Mouse (Mus musculus) intestine, embryonic 16.5 days (tissue): ENCODE measurements at regions not wholly inside any gene's neighbourhood (a gene's known extent, or its start where the extent isn't known, plus 50 kb on each side); places are given as distances from the start of the nearest gene placed in this dataset.

ENCODE experiments used
- ATAC-seq: fragments of 200-750 bp; cut with Nextera tagmentation; 2 replicates; pipeline ENCODE4 v1.8.0; 2017; ENCODE audit warnings: moderate TSS enrichment, moderate library complexity
- H3K27ac ChIP-seq: fragments of 300-500 bp; sonication (generic); 2 replicates; pipeline ENCODE4 v1.5.1; 2014; ENCODE audit warnings: mild to moderate bottlenecking, low read length
- H3K27me3 ChIP-seq: fragments of 300-500 bp; sonication (generic); replicated peaks from 2 replicates; pipeline ENCODE4 v1.6.1; 2014; ENCODE audit warnings: low read length, control low read depth, mixed read lengths; ENCODE audit not compliant: control insufficient read depth, insufficient read depth
- H3K36me3 ChIP-seq: fragments of 300-500 bp; sonication (generic); 2 replicates; pipeline ENCODE4 v1.6.1; 2014; ENCODE audit warnings: low read length, control low read depth; ENCODE audit not compliant: control insufficient read depth, insufficient read depth
- H3K4me1 ChIP-seq: fragments of 300-500 bp; sonication (generic); 2 replicates; pipeline ENCODE4 v1.6.1; 2014; ENCODE audit warnings: low read length, control low read depth, mixed read lengths; ENCODE audit not compliant: control insufficient read depth, insufficient read depth
- H3K4me2 ChIP-seq: fragments of 300-500 bp; sonication (generic); 2 replicates; pipeline ENCODE4 v1.6.1; 2014; ENCODE audit warnings: low read depth, low read length, control low read depth
- H3K4me3 ChIP-seq: fragments of 300-500 bp; sonication (generic); 2 replicates; pipeline ENCODE4 v1.5.1; 2014; ENCODE audit warnings: mild to moderate bottlenecking, low read length
- H3K9ac ChIP-seq: fragments of 300-500 bp; sonication (generic); 2 replicates; pipeline ENCODE4 v1.6.1; 2014; ENCODE audit warnings: low read depth, low read length
- H3K9me3 ChIP-seq: fragments of 300-500 bp; sonication (generic); 2 replicates; pipeline ENCODE4 v1.6.1; 2016; ENCODE audit warnings: low read length, control low read depth; ENCODE audit not compliant: control insufficient read depth
- WGBS: fragments of 180-500 bp; shearing (Covaris S2); extraction: QIAGEN DNeasy Blood & Tissue Kit; methylation state at CpG from one replicate; pipeline ENCODE4 v1.1.7; 2014; 5-methylcytosine and 5-hydroxymethylcytosine counted together

GRCm38 (mm10) chr13:32481444-32482058, 143.0 kb upstream of the Gmds start:
- H3K4me2 ChIP-seq, result no peak overlapping the region
- WGBS, result 72% methylated on average over 8 of the region's 8 CpGs
- H3K9ac ChIP-seq, result no peak overlapping the region
- H3K27ac ChIP-seq, result no peak overlapping the region
- H3K9me3 ChIP-seq, result no peaks in the 10 kb centered on the region
- H3K4me1 ChIP-seq, result no peaks in the 10 kb centered on the region
- no peak overlapping the region for H3K4me3 ChIP-seq
- ATAC-seq, result no peak; the same call in 1 of the 2 replicates
- H3K27me3 ChIP-seq, result no peaks in the 10 kb centered on the region
- no peaks in the 10 kb centered on the region for H3K36me3 ChIP-seq

GRCm38 (mm10) chr13:32480029-32480428, 141.5 kb upstream of the Gmds start:
- Histone ChIP-seq H3K36me3 (no peaks in the 10 kb centered on the region), H3K4me1 (no peaks in the 10 kb centered on the region), H3K9ac (no peak overlapping the region), H3K9me3 (no peaks in the 10 kb centered on the region), H3K27me3 (no peaks in the 10 kb centered on the region), H3K4me2 (no peak overlapping the region), H3K4me3 (no peak overlapping the region), H3K27ac (no peak overlapping the region)
- 43% methylated on average over 4 of the region's 4 CpGs for WGBS
- ATAC-seq, result no peak

- no peak overlapping the region for H3K27ac ChIP-seq
- no peak overlapping the region for H3K4me3 ChIP-seq
- 77% methylated on average over 8 of the region's 8 CpGs for WGBS
- H3K36me3 ChIP-seq, result no peaks in the 10 kb centered on the region
- no peak overlapping the region for H3K9ac ChIP-seq
- H3K4me1 ChIP-seq, result no peaks in the 10 kb centered on the region
- H3K27me3 ChIP-seq, result no peaks in the 10 kb centered on the region
- H3K4me2 ChIP-seq, result no peak overlapping the region
- ATAC-seq, result peak; percentile 46; the same call in 1 of the 2 replicates
- no peaks in the 10 kb centered on the region for H3K9me3 ChIP-seq
Observed at GRCm38 (mm10) chr13:32479118-32479818, 140.7 kb upstream of the Gmds start.

DNA sequence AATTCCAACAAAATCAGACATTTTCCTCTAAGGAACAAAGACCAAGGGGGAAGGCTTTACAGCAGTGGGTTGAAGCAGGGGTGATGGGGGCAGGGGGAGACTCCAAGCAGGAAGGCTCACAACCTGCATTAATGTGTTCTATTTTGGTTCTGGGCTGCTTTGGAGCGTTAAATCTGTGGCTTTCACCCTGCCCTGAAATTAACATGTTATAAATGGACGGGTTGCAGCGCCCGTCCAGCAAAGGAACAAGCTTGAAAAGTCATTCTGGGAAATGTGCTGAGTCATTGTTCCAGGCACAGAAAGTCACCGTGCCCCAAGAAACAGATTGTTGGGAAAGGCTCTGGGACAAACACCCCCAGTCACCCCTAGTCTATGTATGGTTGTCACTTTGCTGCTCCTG, 127.2 kb upstream of the Gmds start:
- Histone ChIP-seq H3K4me2 (no peak overlapping the region), H3K27me3 (no peaks in the 10 kb centered on the region), H3K27ac (no peak overlapping the region), H3K9me3 (no peaks in the 10 kb centered on the region), H3K36me3 (no peaks in the 10 kb centered on the region), H3K4me3 (no peak overlapping the region), H3K4me1 (no peaks in the 10 kb centered on the region), H3K9ac (no peak overlapping the region)
- 42% methylated on average over 5 of the region's 5 CpGs for WGBS
- ATAC-seq, result no peak

DNA sequence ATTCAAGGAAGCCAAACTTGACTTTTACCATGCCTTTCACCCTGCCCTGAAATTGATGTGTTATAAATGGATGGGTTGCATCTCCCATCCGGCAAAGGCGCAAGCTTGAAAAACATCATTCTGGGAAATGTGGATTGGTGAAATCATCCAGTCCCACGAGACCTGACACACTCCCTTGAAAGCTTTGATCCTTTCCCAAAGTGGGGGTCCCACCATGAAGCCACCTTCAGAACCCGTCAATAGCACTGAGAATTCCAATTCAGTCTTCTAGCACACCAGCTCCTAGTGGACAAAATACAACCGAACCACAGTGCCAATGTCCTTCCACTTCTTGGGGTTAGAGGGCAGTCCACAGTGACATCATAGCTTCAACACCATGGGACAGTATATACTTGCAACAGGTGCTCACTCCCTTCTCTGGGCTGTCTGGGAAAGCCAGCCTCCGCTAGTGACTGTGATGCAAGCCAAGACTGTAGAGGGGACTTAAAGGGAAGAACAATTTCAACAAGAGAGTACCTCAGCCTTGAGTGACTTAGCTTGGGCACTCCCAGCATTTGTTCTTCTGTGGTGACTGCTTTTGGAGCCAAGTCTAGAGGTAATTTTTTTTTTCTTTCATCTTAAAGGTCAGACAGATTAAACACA, 126.6 kb upstream of the Gmds start:
- Histone ChIP-seq H3K4me3 (no peak overlapping the region), H3K9me3 (no peaks in the 10 kb centered on the region), H3K36me3 (no peaks in the 10 kb centered on the region), H3K27me3 (no peaks in the 10 kb centered on the region), H3K27ac (no peak overlapping the region), H3K4me2 (no peak overlapping the region), H3K4me1 (no peaks in the 10 kb centered on the region), H3K9ac (no peak overlapping the region)
- 88% methylated on average over 6 of the region's 6 CpGs for WGBS
- ATAC-seq, result no peak

GRCm38 (mm10) chr13:32454419-32455146, 116.0 kb upstream of the Gmds start:
- H3K4me2 ChIP-seq, result no peak overlapping the region
- H3K4me1 ChIP-seq, result no peaks in the 10 kb centered on the region
- WGBS, result 74% methylated on average over 11 of the region's 11 CpGs
- no peaks in the 10 kb centered on the region for H3K9me3 ChIP-seq
- no peaks in the 10 kb centered on the region for H3K36me3 ChIP-seq
- H3K27me3 ChIP-seq, result no peaks in the 10 kb centered on the region
- ATAC-seq, result no peak
- no peak overlapping the region for H3K27ac ChIP-seq
- no peak overlapping the region for H3K4me3 ChIP-seq
- H3K9ac ChIP-seq, result no peak overlapping the region

GRCm38 (mm10) chr13:32449710-32450417, 111.3 kb upstream of the Gmds start:
- H3K9ac ChIP-seq, result no peak overlapping the region
- ATAC-seq, result peak; percentile 64
- no peak overlapping the region for H3K4me3 ChIP-seq
- no peaks in the 10 kb centered on the region for H3K36me3 ChIP-seq
- H3K4me1 ChIP-seq, result no peaks in the 10 kb centered on the region
- H3K27me3 ChIP-seq, result no peaks in the 10 kb centered on the region
- peak overlapping the region; percentile 40; the same call in 1 of the 2 replicates for H3K27ac ChIP-seq
- H3K4me2 ChIP-seq, result no peak overlapping the region
- H3K9me3 ChIP-seq, result no peaks in the 10 kb centered on the region
- WGBS, result 56% methylated on average over 8 of the region's 8 CpGs

DNA sequence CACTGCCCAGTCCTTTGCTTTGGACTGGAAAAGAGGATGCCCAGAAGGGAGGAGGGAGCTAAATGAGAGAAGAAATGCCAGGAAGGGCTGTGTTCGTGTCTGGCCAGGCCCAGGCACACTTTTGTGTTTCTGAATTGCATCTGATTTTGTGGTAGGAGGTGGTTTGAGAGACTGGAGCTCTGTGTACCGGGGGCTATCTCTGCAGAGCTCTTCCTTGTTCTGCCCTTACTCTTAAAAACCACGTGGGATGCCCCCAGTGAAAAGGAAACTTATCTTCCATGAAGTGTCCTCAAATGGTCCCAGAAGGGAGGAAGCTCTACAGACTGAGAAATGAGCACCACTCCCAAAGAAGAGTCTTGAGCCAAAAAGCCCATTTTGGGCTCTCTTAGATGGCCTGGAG, 106.0 kb upstream of the Gmds start:
- no peak for ATAC-seq
- no peak overlapping the region for H3K9ac ChIP-seq
- H3K4me3 ChIP-seq, result no peak overlapping the region
- no peaks in the 10 kb centered on the region for H3K36me3 ChIP-seq
- no peaks in the 10 kb centered on the region for H3K9me3 ChIP-seq
- H3K4me2 ChIP-seq, result no peak overlapping the region
- H3K27ac ChIP-seq, result no peak overlapping the region
- H3K27me3 ChIP-seq, result no peaks in the 10 kb centered on the region
- WGBS, result 63% methylated on average over 3 of the region's 3 CpGs
- no peaks in the 10 kb centered on the region for H3K4me1 ChIP-seq

DNA sequence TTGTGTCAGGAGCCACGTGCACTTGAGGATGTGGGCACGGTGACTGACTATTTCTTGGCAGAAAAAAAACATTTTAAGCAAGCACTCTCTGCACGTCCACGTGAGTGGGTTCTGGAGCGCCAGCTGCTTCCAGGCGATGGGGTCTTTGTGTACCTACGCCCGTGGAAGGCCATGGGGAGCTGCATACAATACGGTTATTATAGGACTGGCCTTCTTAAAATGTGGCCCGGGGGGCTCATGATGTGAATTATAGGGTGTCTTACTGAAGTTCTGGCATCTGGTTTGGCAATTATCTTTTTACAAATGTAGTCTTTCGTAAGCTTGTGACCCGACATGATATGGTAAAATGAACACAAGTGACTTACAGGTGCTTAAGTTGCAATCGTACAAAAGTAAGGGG, 103.5 kb upstream of the Gmds start:
- H3K27me3 ChIP-seq, result no peaks in the 10 kb centered on the region
- no peak overlapping the region for H3K4me3 ChIP-seq
- no peak overlapping the region for H3K4me2 ChIP-seq
- H3K9me3 ChIP-seq, result no peaks in the 10 kb centered on the region
- WGBS, result 84% methylated on average over 13 of the region's 13 CpGs
- H3K9ac ChIP-seq, result no peak overlapping the region
- no peaks in the 10 kb centered on the region for H3K4me1 ChIP-seq
- no peak for ATAC-seq
- H3K36me3 ChIP-seq, result no peaks in the 10 kb centered on the region
- H3K27ac ChIP-seq, result no peak overlapping the region
